ENCODE assay signal across 20 mouse cellular contexts in the genomic region with DNA sequence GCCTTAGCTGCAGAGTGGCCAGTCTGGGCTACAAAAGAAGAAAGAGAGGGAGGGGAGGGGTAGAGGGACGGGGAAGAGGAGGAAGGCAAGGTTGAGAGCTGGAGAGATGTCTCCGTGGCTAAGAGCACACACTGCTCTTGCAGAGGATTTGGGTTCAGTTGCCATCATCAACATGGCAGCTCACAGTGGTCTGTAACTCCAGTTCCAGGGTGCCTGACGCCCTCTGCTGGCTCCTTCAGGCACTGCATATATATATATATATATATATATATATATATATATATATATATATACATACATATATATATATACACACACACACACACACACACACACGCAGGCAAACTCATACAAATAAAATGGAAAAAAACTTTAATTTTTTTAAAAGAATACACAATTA. TPM values are rescaled to one million over a fixed set of nuclear protein-coding genes. Genes with fewer than 3 reads are reported as not detected.
DNase-seq lines count a peak whose midpoint lies in the region; ATAC-seq and TF ChIP-seq lines count a peak whose summit lies in the region.
"Had no signal": no experiment of that assay in that cellular context is flagged by ENCODE, and none has a peak within 500 bp of the region (broad histone marks: within the 10 kb centered on the region; RNA-seq: fewer than 3 reads in every experiment).

No protein-coding gene starts in this region.

- peak; percentile 10; the same call in 1 of the 2 replicates for TF ChIP-seq CTCF in kidney, postnatal 0 days (IDR thresholded peaks at IDR 0.05; ENCODE audit: low read depth)
- TF ChIP-seq CTCF in ES-Bruce4 (IDR thresholded peaks at IDR 0.05; ENCODE audit: low read depth, low read length) (peak; percentile 30), MEL (IDR thresholded peaks at IDR 0.05 in 2 of 3, conservative IDR thresholded peaks at IDR 0.05 in 1 of 3; ENCODE audit: control insufficient read depth in 1 of 3, insufficient read depth in 1 of 3, low read depth in 2 of 3, low read length in 3 of 3, poor library complexity in 1 of 3, severe bottlenecking in 1 of 3) (peak; percentile 33 to 54 (median 37); a peak in 5 of 6 replicates)
- TF ChIP-seq CTCF in liver, embryonic 14.5 days (IDR thresholded peaks at IDR 0.05; ENCODE audit: low read depth): peak; percentile 60

- DNase-seq in kidney, postnatal 0 days (ENCODE audit: low spot score): no peak
- DNase-seq in kidney, adult 8-10 months: no peak
- DNase-seq in MEL (ENCODE audit: low read depth, low spot score): peak; percentile 44
- no peak for DNase-seq in liver, embryonic 14.5 days (ENCODE audit: low read depth in 3 of 3, low spot score in 3 of 3)
- no peak for DNase-seq in adipocyte (ENCODE audit: low spot score)
- DNase-seq in right cerebral cortex, adult 2 months (ENCODE audit: low spot score in 2 of 2): no peak
- DNase-seq: adrenal gland, adult 8-10 months; cerebellum, adult 8-10 months; kidney, postnatal 14 days; layer of hippocampus, postnatal 36 days; midbrain, embryonic 14.5 days had no signal

- H3K27me3 ChIP-seq in kidney, postnatal 0 days (ENCODE audit: insufficient read depth, low read length): no peaks in the 10 kb centered on the region
- H3K27me3 ChIP-seq in ES-Bruce4 (ENCODE audit: control insufficient read depth, insufficient read depth, low read length, poor library complexity, severe bottlenecking) (no peaks in the 10 kb centered on the region), MEL (ENCODE audit: control insufficient read depth in 1 of 2, insufficient read depth in 2 of 2, low read length in 2 of 2) (no peaks in the 10 kb centered on the region)
- H3K27me3 ChIP-seq in liver, embryonic 14.5 days (ENCODE audit: control insufficient read depth, insufficient read depth, low read length): no peaks in the 10 kb centered on the region
- H3K27me3 ChIP-seq: forebrain, embryonic 13.5 days; limb, embryonic 13.5 days; lung, embryonic 15.5 days; neural tube, embryonic 12.5 days had no signal

- TF ChIP-seq EP300 in ES-Bruce4 (IDR thresholded peaks at IDR 0.05; ENCODE audit: insufficient read depth, low read depth, low read length) (no peak), MEL (IDR thresholded peaks at IDR 0.05; ENCODE audit: low read depth in 1 of 2, low read length in 2 of 2) (no peak)
- TF ChIP-seq EP300 in liver, embryonic 14.5 days (IDR thresholded peaks at IDR 0.05; ENCODE audit: low read depth): no peak

- H3K4me2 ChIP-seq in kidney, postnatal 0 days (ENCODE audit: low read length): no peak overlapping the region
- H3K4me2 ChIP-seq in liver, embryonic 14.5 days (ENCODE audit: low read depth): no peak overlapping the region
- H3K4me2 ChIP-seq: forebrain, embryonic 13.5 days; limb, embryonic 13.5 days; lung, embryonic 15.5 days; neural tube, embryonic 12.5 days had no signal

- H3K9ac ChIP-seq in kidney, postnatal 0 days (ENCODE audit: low read depth, low read length): no peak overlapping the region
- no peak overlapping the region for H3K9ac ChIP-seq in ES-Bruce4 (ENCODE audit: low read depth, poor library complexity, severe bottlenecking)
- H3K9ac ChIP-seq in MEL (ENCODE audit: control insufficient read depth, low read depth, low read length, poor library complexity, severe bottlenecking): no peak overlapping the region
- no peak overlapping the region for H3K9ac ChIP-seq in liver, embryonic 14.5 days (replicated peaks)
- H3K9ac ChIP-seq: forebrain, embryonic 13.5 days; limb, embryonic 13.5 days; lung, embryonic 15.5 days; neural tube, embryonic 12.5 days had no signal

- no peaks in the 10 kb centered on the region for H3K79me2 ChIP-seq in MEL (ENCODE audit: control insufficient read depth, insufficient read depth, low read length, poor library complexity)

- no peaks in the 10 kb centered on the region for H3K9me3 ChIP-seq in kidney, postnatal 0 days (replicated peaks; ENCODE audit: low read length)
- H3K9me3 ChIP-seq in ES-Bruce4 (replicated peaks; ENCODE audit: control insufficient read depth, insufficient read depth, low read length, poor library complexity, severe bottlenecking) (no peaks in the 10 kb centered on the region), MEL (replicated peaks; ENCODE audit: insufficient read depth, low read length) (no peaks in the 10 kb centered on the region)
- H3K9me3 ChIP-seq in liver, embryonic 14.5 days (ENCODE audit: control insufficient read depth, low read length): no peaks in the 10 kb centered on the region
- H3K9me3 ChIP-seq: heart, embryonic 10.5 days; lung, embryonic 15.5 days had no signal

- WGBS in kidney, postnatal 0 days: 79% methylated on average over 4 of the region's 4 CpGs
- 57% methylated on average over 4 of the region's 4 CpGs for WGBS in liver, embryonic 14.5 days (ENCODE audit: insufficient replicate concordance)

- TF ChIP-seq POLR2A in ES-Bruce4 (IDR thresholded peaks at IDR 0.05; ENCODE audit: insufficient read depth, low read length) (no peak), MEL (IDR thresholded peaks at IDR 0.05; ENCODE audit: control insufficient read depth in 1 of 2, insufficient read depth in 1 of 2, low read depth in 1 of 2, low read length in 2 of 2, poor library complexity in 1 of 2) (no peak)

- peak; percentile 32 for TF ChIP-seq RAD21 in MEL (IDR thresholded peaks at IDR 0.05; ENCODE audit: low read depth, low read length)

- H3K4me1 ChIP-seq in kidney, postnatal 0 days (replicated peaks; ENCODE audit: insufficient read depth, low read length): 0 out of 2 replicates have a peak, but pooled peaks cover 3% of the 10 kb centered on the region
- H3K4me1 ChIP-seq in ES-Bruce4 (ENCODE audit: control insufficient read depth, insufficient read depth, low read length) (no peaks in the 10 kb centered on the region), MEL (ENCODE audit: control insufficient read depth in 1 of 2, insufficient read depth in 2 of 2, low read length in 2 of 2) (no peaks in the 10 kb centered on the region; a peak in 1 of 4 replicates)
- peaks cover 5 to 8% of the 10 kb centered on the region in 2 experiments for H3K4me1 ChIP-seq in liver, embryonic 14.5 days (replicated peaks; ENCODE audit: control insufficient read depth in 2 of 2, insufficient read depth in 2 of 2, low read length in 1 of 2)
- H3K4me1 ChIP-seq: forebrain, embryonic 13.5 days had no signal

- H3K4me3 ChIP-seq in kidney, postnatal 0 days (replicated peaks; ENCODE audit: low read depth, low read length): no peak overlapping the region
- no peak overlapping the region for H3K4me3 ChIP-seq in ES-Bruce4 (ENCODE audit: low read depth, low read length)
- H3K4me3 ChIP-seq in MEL (ENCODE audit: control insufficient read depth in 1 of 2, insufficient read depth in 1 of 2, low read depth in 2 of 2, low read length in 2 of 2): no peak overlapping the region
- H3K4me3 ChIP-seq in liver, embryonic 14.5 days (ENCODE audit: insufficient read depth in 1 of 2, low read depth in 2 of 2, low read length in 2 of 2): no peak overlapping the region
- H3K4me3 ChIP-seq: forebrain, embryonic 13.5 days; heart, embryonic 10.5 days; limb, embryonic 13.5 days; lung, embryonic 15.5 days; neural tube, embryonic 12.5 days had no signal

- H3K36me3 ChIP-seq in kidney, postnatal 0 days (ENCODE audit: insufficient read depth, low read length): no peaks in the 10 kb centered on the region
- no peaks in the 10 kb centered on the region for H3K36me3 ChIP-seq in ES-Bruce4 (ENCODE audit: control insufficient read depth, insufficient read depth, low read length, poor library complexity, severe bottlenecking)
- no peaks in the 10 kb centered on the region for H3K36me3 ChIP-seq in MEL (ENCODE audit: control insufficient read depth in 1 of 2, insufficient read depth in 2 of 2, low read length in 2 of 2)
- no peaks in the 10 kb centered on the region for H3K36me3 ChIP-seq in liver, embryonic 14.5 days (replicated peaks; ENCODE audit: control insufficient read depth, insufficient read depth, low read depth)
- H3K36me3 ChIP-seq: heart, embryonic 10.5 days; limb, embryonic 13.5 days; lung, embryonic 15.5 days; neural tube, embryonic 12.5 days had no signal

- H3K27ac ChIP-seq in kidney, postnatal 0 days: no peak overlapping the region
- no peak overlapping the region for H3K27ac ChIP-seq in ES-Bruce4 (ENCODE audit: insufficient read depth, low read length)
- H3K27ac ChIP-seq in MEL (ENCODE audit: control insufficient read depth, low read depth, low read length): no peak overlapping the region
- H3K27ac ChIP-seq in liver, embryonic 14.5 days: no peak overlapping the region
- H3K27ac ChIP-seq: forebrain, embryonic 13.5 days; heart, embryonic 10.5 days; limb, embryonic 13.5 days; lung, embryonic 15.5 days; neural tube, embryonic 12.5 days had no signal

- ATAC-seq in kidney, postnatal 0 days (replicated peaks; ENCODE audit: low FRiP score, low read depth): no peak
- no peak for ATAC-seq in liver, embryonic 14.5 days (ENCODE audit: insufficient read depth)
- ATAC-seq: forebrain, embryonic 13.5 days; hindbrain, embryonic 16.5 days had no signal

TF ChIP-seq in MEL, 35 proteins besides CTCF, POLR2A, EP300 and RAD21:
- TF ChIP-seq SMC3 (IDR thresholded peaks at IDR 0.05; ENCODE audit: low read depth, low read length) (peak; percentile 36; the same call in 1 of the 2 replicates), MAFK (IDR thresholded peaks at IDR 0.05; ENCODE audit: borderline replicate concordance, low read depth, low read length) (no peak), ELF1 (IDR thresholded peaks at IDR 0.05; ENCODE audit: low read depth, low read length) (no peak)
TF ChIP-seq in MEL: peak in this region for 1.

RNA-seq across cellular contexts. Expression of gene Katnal1, which starts 18.3 kb away (rescaled TPM):
- 6.6 and 7.3 TPM in 2 replicates for polyA plus RNA-seq in kidney, postnatal 0 days (2015; fragmentation: Nextera tagmentation; extraction: Ambion mirVana)
- polyA plus RNA-seq in ES-Bruce4 (2011; ENCODE audit: insufficient read depth, insufficient read length, low read depth, missing spikeins): 10.3 and 10.5 TPM in 2 replicates
- total RNA-seq in MEL (2012; rRNA removed): 13.6 and 14.8 TPM in 2 replicates
- polyA plus RNA-seq in MEL (2012; ENCODE audit: insufficient read depth in 1 of 2, insufficient read length in 2 of 2, low read depth in 1 of 2, low replicate concordance in 2 of 2, missing spikeins in 1 of 2): 10 to 100 TPM in 1 of 2 experiments, not detected in 1; 12.8 TPM
- 3.9 and 5.1 TPM in 2 replicates for polyA plus RNA-seq in liver, embryonic 14.5 days (2012; rRNA removed)
- 7.6 and 8.3 TPM in 2 replicates for polyA plus RNA-seq in liver, embryonic 14.5 days (2014; fragmentation: Nextera tagmentation; extraction: Ambion mirVana)

RNA-seq across cellular contexts. Expression of gene Gm42791, which starts 47.5 kb away (rescaled TPM):
- polyA plus RNA-seq in kidney, postnatal 0 days (2015; fragmentation: Nextera tagmentation; extraction: Ambion mirVana): 0.22 TPM in 1 of 2 replicates, not detected in the other
- polyA plus RNA-seq in ES-Bruce4 (2011; ENCODE audit: insufficient read depth, insufficient read length, low read depth, missing spikeins) (1.9 and 4.8 TPM in 2 replicates), MEL (2012; ENCODE audit: insufficient read depth in 1 of 2, insufficient read length in 2 of 2, low read depth in 1 of 2, low replicate concordance in 2 of 2, missing spikeins in 1 of 2) (1 to 10 TPM in 1 of 2 experiments, not detected in 1; 2.1 TPM)
- 1.2 TPM in 1 of 2 replicates, not detected in the other for total RNA-seq in MEL (2012; rRNA removed)
- not detected in 2 replicates for polyA plus RNA-seq in liver, embryonic 14.5 days (2012; rRNA removed)
- polyA plus RNA-seq in liver, embryonic 14.5 days (2014; fragmentation: Nextera tagmentation; extraction: Ambion mirVana): 1.0 TPM in 1 of 2 replicates, not detected in the other
- polyA plus RNA-seq: frontal cortex, adult 2 months; heart, embryonic 16.5 days; midbrain, embryonic 14.5 days had no signal

Comparison
In these comparisons a context has a peak if more than half of its experiments do, and no peak if none do; other contexts are left out.
1. CTCF ChIP-seq: peak in every context shown above with its lines; median percentile 60 in liver, embryonic 14.5 days; 37 in MEL; 30 in ES-Bruce4; 10 in kidney, postnatal 0 days.